Mouse (Mus musculus): ENCODE results near the gene Slc25a34. TPM values are rescaled to one million over a fixed set of nuclear protein-coding genes. Genes with fewer than 3 reads are reported as not detected.

The Slc25a34 gene
- polyA plus RNA-seq, 1 experiment from 2014 or later = not detected

DNA sequence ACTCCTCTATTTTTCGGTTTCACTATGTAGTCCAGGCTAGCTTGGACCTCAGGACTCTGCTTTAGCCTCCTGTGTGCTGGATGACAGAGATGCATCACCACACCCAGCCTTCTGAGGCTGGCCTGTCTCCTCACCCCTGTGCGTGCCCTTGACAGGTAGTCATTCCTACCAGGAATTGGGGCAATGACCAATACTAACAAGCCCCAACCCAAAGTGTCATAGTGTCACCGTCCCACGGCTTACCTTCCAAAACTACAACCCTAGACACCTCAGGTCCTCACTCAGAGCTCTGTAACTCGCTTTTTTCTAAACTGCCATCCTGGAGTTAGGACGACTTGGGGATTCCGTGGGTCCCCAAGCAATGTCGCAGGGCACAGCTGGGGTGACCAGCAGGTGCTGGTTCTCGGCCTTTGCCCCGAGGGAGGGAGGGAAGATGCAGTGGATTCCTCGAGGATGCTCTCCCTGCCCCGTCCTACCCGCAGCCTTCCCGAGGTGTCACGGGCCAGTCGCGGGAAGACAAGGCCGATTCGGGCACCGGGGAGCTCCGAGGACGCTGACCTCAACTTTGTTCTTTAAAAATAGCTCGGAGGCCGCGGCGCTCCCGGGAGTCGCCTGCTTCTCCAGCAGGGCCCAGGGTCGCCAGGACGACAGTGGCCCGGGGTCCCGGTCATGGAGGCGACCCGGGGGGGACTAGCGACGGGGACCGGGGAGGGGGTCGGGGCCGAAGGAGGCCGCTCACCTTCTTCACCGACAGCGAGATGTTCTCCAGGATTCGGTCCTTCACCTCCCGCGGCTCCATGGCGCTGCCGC, 39.7 kb upstream of the Slc25a34 start:
- Histone ChIP-seq H3K27ac (ENCODE audit: low read depth) (peak overlapping the region; percentile 78), H3K27me3 (ENCODE audit: insufficient read depth, low read length) (no peaks in the 10 kb centered on the region), H3K36me3 (ENCODE audit: insufficient read depth) (peaks cover 24% of the 10 kb centered on the region), H3K4me1 (ENCODE audit: insufficient read depth) (peaks cover 8% of the 10 kb centered on the region), H3K9me3 (ENCODE audit: low read depth, low read length) (no peaks in the 10 kb centered on the region), H3K4me3 (ENCODE audit: low read depth, low read length) (peak overlapping the region; percentile 86), H3K9ac (peak overlapping the region; percentile 94), H3K4me2 (peak overlapping the region; percentile 90)
- peak; percentile 49 for DNase-seq
- no peak for ATAC-seq (ENCODE audit: insufficient read depth)
- no peak for TF ChIP-seq CTCF (IDR thresholded peaks at IDR 0.05; ENCODE audit: low read depth)
- WGBS = 4% methylated on average over 47 of the region's 47 CpGs

DNA sequence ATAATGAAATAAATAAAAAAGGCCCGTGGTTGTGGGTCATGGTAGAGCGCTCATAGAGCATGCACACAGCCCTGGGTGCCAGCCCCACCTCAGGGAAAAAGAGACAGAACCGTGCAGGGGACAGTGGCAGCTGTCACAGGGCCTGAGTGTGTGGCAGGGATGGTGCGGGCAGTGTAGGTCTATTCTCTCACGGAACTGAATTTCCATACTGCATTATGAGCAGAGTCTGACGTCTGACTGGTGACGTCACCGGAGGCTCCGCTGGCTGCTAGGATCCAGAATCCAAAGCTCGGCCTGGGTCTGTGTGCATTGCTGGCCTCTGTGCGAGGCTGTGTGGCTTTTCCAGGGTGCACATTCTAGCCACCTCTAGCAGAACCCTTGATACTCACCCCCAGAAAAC, 37.3 kb upstream of the Slc25a34 start:
- DNase-seq (no peak), ATAC-seq (ENCODE audit: insufficient read depth) (no peak)
- Histone ChIP-seq H3K4me2 (no peak overlapping the region), H3K27ac (ENCODE audit: low read depth) (no peak overlapping the region), H3K9me3 (ENCODE audit: low read depth, low read length) (no peaks in the 10 kb centered on the region), H3K27me3 (ENCODE audit: insufficient read depth, low read length) (no peaks in the 10 kb centered on the region), H3K4me3 (ENCODE audit: low read depth, low read length) (no peak overlapping the region), H3K9ac (no peak overlapping the region), H3K4me1 (ENCODE audit: insufficient read depth) (peaks cover 8% of the 10 kb centered on the region), H3K36me3 (ENCODE audit: insufficient read depth) (peaks cover 28% of the 10 kb centered on the region)
- TF ChIP-seq CTCF (IDR thresholded peaks at IDR 0.05; ENCODE audit: low read depth) = no peak
- WGBS = 86% methylated on average over 11 of the region's 11 CpGs

DNA sequence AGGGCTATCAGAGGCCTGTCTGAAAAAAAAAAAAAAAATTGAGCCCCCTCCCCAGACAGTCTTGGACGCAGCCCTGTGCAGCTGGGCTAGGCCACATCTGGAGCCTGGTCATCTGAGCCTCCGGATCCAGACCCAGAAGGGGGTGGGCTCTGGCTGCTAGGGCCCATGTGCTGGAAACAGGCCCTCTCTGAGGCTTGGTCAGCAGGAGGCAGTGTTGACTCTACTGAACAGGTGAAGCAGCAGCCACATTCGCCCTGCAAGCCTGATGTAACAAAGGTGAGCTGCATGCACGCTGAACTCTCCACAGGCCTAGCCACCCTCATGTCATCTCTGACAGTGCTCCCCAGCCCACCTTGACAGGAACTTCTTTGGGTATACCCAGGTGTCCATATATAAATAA, 36.1 kb upstream of the Slc25a34 start:
- H3K36me3 ChIP-seq (ENCODE audit: insufficient read depth) = peaks cover 28% of the 10 kb centered on the region
- no peak overlapping the region for H3K4me3 ChIP-seq (ENCODE audit: low read depth, low read length)
- H3K27me3 ChIP-seq (ENCODE audit: insufficient read depth, low read length) = no peaks in the 10 kb centered on the region
- DNase-seq (no peak), ATAC-seq (ENCODE audit: insufficient read depth) (no peak)
- TF ChIP-seq CTCF (IDR thresholded peaks at IDR 0.05; ENCODE audit: low read depth) = peak; percentile 39
- peaks cover 5% of the 10 kb centered on the region for H3K4me1 ChIP-seq (ENCODE audit: insufficient read depth)
- H3K9ac ChIP-seq = no peak overlapping the region
- no peak overlapping the region for H3K27ac ChIP-seq (ENCODE audit: low read depth)
- H3K9me3 ChIP-seq (ENCODE audit: low read depth, low read length) = no peaks in the 10 kb centered on the region
- H3K4me2 ChIP-seq = no peak overlapping the region
- WGBS = 67% methylated on average over 4 of the region's 4 CpGs

DNA sequence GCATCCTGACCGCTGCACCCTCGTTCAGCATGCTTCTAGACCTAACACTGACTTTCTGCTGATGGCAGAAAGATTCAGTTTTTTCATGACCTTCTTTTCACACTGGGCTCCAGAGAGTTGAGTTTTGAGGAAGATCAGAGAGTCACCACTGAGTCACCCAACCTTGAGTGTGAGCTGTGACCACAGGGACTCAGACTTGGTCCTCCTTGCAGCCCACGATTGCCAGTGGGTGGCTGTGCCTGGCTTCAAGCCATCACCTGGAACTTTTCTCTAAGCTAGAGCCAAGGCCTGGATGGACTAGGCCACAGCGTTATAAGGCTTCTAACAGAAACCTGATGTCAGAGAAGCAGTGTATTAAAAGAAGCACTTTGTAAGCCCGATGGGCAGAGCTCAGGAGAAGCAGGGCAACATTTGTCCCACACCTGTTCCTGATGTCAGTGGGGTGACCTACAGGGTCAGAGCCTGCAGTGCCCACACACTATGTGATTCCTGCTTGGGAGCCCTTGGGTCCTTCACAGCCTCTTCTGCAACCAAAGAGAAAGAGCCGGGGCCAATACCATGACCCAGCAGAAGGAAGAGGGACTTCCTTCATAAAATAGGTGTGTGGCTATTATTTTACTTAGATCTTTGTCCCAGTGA, 35.3 kb upstream of the Slc25a34 start:
- H3K27ac ChIP-seq (ENCODE audit: low read depth) = no peak overlapping the region
- no peak for DNase-seq
- H3K27me3 ChIP-seq (ENCODE audit: insufficient read depth, low read length) = no peaks in the 10 kb centered on the region
- H3K4me2 ChIP-seq = no peak overlapping the region
- WGBS = 89% methylated on average over 6 of the region's 6 CpGs
- no peak for TF ChIP-seq CTCF (IDR thresholded peaks at IDR 0.05; ENCODE audit: low read depth)
- no peak for ATAC-seq (ENCODE audit: insufficient read depth)
- no peak overlapping the region for H3K9ac ChIP-seq
- H3K9me3 ChIP-seq (ENCODE audit: low read depth, low read length) = no peaks in the 10 kb centered on the region
- H3K36me3 ChIP-seq (ENCODE audit: insufficient read depth) = peaks cover 29% of the 10 kb centered on the region
- no peaks in the 10 kb centered on the region for H3K4me1 ChIP-seq (ENCODE audit: insufficient read depth)
- no peak overlapping the region for H3K4me3 ChIP-seq (ENCODE audit: low read depth, low read length)

DNA sequence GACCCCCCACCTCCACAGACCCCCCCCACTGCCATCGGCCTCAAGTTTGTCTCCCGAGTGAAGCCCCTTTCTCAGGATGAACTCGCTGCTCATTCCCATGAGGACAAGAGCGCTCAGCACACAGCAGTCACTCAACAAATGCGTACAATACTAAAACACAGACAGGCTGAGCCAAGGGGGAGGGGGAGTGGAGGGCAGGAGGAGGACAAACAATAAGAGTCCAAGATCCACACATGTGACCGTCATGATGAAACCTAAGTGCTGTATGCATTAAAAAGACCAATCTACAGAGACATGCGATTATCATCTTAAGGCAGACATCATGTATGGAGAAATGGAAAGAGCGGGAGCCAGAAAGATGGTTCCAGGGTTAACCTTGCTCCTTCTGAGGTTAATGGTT, 33.3 kb upstream of the Slc25a34 start:
- no peaks in the 10 kb centered on the region for H3K27me3 ChIP-seq (ENCODE audit: insufficient read depth, low read length)
- H3K27ac ChIP-seq (ENCODE audit: low read depth) = no peak overlapping the region
- H3K4me2 ChIP-seq = no peak overlapping the region
- no peak overlapping the region for H3K9ac ChIP-seq
- no peaks in the 10 kb centered on the region for H3K4me1 ChIP-seq (ENCODE audit: insufficient read depth)
- 69% methylated on average over 8 of the region's 8 CpGs for whole genome bisulfite sequencing
- peaks cover 41% of the 10 kb centered on the region for H3K36me3 ChIP-seq (ENCODE audit: insufficient read depth)
- no peaks in the 10 kb centered on the region for H3K9me3 ChIP-seq (ENCODE audit: low read depth, low read length)
- H3K4me3 ChIP-seq (ENCODE audit: low read depth, low read length) = no peak overlapping the region
- ATAC-seq (ENCODE audit: insufficient read depth) (no peak), DNase-seq (no peak)
- no peak for TF ChIP-seq CTCF (IDR thresholded peaks at IDR 0.05; ENCODE audit: low read depth)

DNA sequence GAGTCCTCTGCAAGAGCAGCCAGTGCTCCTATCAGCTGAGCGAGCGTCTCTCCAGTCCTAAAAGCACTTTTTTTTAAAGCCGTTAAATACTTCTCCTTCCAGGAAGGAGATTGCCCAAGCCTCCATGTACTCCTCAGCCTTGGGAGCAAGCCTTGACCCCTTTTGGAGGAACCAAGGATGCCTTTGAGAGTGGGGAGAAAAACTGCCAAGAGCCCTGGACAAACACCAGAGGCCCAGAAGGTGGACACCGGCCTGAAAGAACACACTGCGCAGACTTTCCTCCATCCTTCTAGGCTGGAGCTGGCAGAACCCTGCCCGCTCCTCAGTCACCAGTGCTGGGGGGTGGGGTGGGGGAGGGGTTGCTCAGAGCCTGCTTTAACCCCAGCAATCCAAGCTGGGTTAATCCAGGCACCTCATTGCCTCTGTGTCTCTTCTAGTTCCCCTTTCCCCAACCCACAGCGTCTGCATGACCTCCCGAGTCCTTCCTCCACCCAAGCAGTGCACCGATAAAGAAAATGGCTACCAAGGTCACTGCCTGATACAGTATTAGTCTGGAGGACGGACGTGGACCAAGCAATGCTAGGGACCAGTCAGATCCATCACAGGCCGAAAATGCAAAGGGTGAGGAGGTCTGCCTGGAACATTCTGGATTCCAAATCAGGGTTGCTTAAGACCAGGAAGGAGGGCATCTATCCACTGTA, 32.4 kb upstream of the Slc25a34 start:
- no peaks in the 10 kb centered on the region for H3K9me3 ChIP-seq (ENCODE audit: low read depth, low read length)
- ATAC-seq (ENCODE audit: insufficient read depth) = no peak
- 80% methylated on average over 12 of the region's 12 CpGs for WGBS
- no peak overlapping the region; the same call in 1 of the 2 replicates for H3K27ac ChIP-seq (ENCODE audit: low read depth)
- H3K4me1 ChIP-seq (ENCODE audit: insufficient read depth) = no peaks in the 10 kb centered on the region
- H3K4me2 ChIP-seq = no peak overlapping the region
- H3K36me3 ChIP-seq (ENCODE audit: insufficient read depth) = peaks cover 45% of the 10 kb centered on the region
- H3K4me3 ChIP-seq (ENCODE audit: low read depth, low read length) = no peak overlapping the region
- no peak for TF ChIP-seq CTCF (IDR thresholded peaks at IDR 0.05; ENCODE audit: low read depth)
- no peak overlapping the region for H3K9ac ChIP-seq
- no peak for DNase-seq
- no peaks in the 10 kb centered on the region for H3K27me3 ChIP-seq (ENCODE audit: insufficient read depth, low read length)

DNA sequence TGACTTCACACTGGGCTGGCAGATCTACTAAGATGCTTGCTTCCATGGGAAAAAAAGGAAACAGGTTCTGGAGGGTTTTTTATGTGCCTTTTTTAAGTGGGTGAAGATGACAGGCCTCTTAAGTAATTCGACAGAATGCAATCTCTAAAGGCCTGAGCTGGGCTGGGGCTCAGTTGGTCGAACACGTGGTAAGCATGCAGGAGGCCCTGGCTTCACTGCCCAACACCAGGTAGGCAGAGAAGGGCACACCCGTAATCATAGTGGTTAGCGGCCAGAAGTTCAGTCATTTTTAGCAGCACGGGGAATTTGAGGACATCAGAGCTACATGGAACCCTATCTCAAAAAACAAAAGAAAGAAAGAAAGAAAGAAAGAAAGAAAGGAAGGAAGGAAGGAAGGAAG, 30.9 kb upstream of the Slc25a34 start:
- TF ChIP-seq CTCF (IDR thresholded peaks at IDR 0.05; ENCODE audit: low read depth) = no peak
- Histone ChIP-seq H3K4me2 (no peak overlapping the region), H3K36me3 (ENCODE audit: insufficient read depth) (peaks cover 31% of the 10 kb centered on the region), H3K4me3 (ENCODE audit: low read depth, low read length) (no peak overlapping the region), H3K27me3 (ENCODE audit: insufficient read depth, low read length) (no peaks in the 10 kb centered on the region), H3K9ac (no peak overlapping the region), H3K9me3 (ENCODE audit: low read depth, low read length) (no peaks in the 10 kb centered on the region), H3K4me1 (ENCODE audit: insufficient read depth) (no peaks in the 10 kb centered on the region), H3K27ac (ENCODE audit: low read depth) (no peak overlapping the region)
- 88% methylated on average over 6 of the region's 6 CpGs for WGBS
- DNase-seq (no peak), ATAC-seq (ENCODE audit: insufficient read depth) (no peak)
